Mouse (Mus musculus): ENCODE results near the gene Gm42742. TPM values are rescaled to one million over a fixed set of nuclear protein-coding genes. Genes with fewer than 3 reads are reported as not detected.

Gm42742 gene
- polyA plus RNA-seq, 1 experiment from 2014 or later, result 53.7 TPM

- H3K9me3 ChIP-seq (ENCODE audit: control insufficient read depth, low read length), result no peaks in the 10 kb centered on the region
- no peak overlapping the region for H3K9ac ChIP-seq (ENCODE audit: low read depth, low read length)
- H3K36me3 ChIP-seq (ENCODE audit: control insufficient read depth, insufficient read depth, low read length), result no peaks in the 10 kb centered on the region
- 84% methylated on average over 4 of the region's 4 CpGs for WGBS
- ATAC-seq (ENCODE audit: low FRiP score) (no peak), DNase-seq (ENCODE audit: low spot score) (no peak)
- H3K4me2 ChIP-seq (replicated peaks; ENCODE audit: low read depth, low read length), result no peak overlapping the region
- no peaks in the 10 kb centered on the region for H3K4me1 ChIP-seq (replicated peaks; ENCODE audit: control insufficient read depth, insufficient read depth, low read length)
- no peak overlapping the region for H3K4me3 ChIP-seq (ENCODE audit: low read depth, low read length)
- no peak overlapping the region for H3K27ac ChIP-seq (ENCODE audit: low read depth, low read length)
- no peaks in the 10 kb centered on the region for H3K27me3 ChIP-seq (ENCODE audit: control insufficient read depth, insufficient read depth, low read length)
Observed at GRCm38 (mm10) chr7:126996449-126996848, 24.4 kb downstream of the Gm42742 start.

GRCm38 (mm10) chr7:126988816-126989215, 32.1 kb downstream of the Gm42742 start:
- Histone ChIP-seq H3K27me3 (ENCODE audit: control insufficient read depth, insufficient read depth, low read length) (no peaks in the 10 kb centered on the region), H3K9ac (ENCODE audit: low read depth, low read length) (no peak overlapping the region), H3K4me1 (replicated peaks; ENCODE audit: control insufficient read depth, insufficient read depth, low read length) (no peaks in the 10 kb centered on the region), H3K4me2 (replicated peaks; ENCODE audit: low read depth, low read length) (no peak overlapping the region), H3K9me3 (ENCODE audit: control insufficient read depth, low read length) (no peaks in the 10 kb centered on the region), H3K36me3 (ENCODE audit: control insufficient read depth, insufficient read depth, low read length) (no peaks in the 10 kb centered on the region), H3K27ac (ENCODE audit: low read depth, low read length) (no peak overlapping the region), H3K4me3 (ENCODE audit: low read depth, low read length) (no peak overlapping the region)
- 75% methylated on average over 8 of the region's 8 CpGs for WGBS
- ATAC-seq (ENCODE audit: low FRiP score), result no peak
- no peak for DNase-seq (ENCODE audit: low spot score)

GRCm38 (mm10) chr7:126986319-126986718, 34.6 kb downstream of the Gm42742 start:
- Histone ChIP-seq H3K9me3 (ENCODE audit: control insufficient read depth, low read length) (no peaks in the 10 kb centered on the region), H3K9ac (ENCODE audit: low read depth, low read length) (no peak overlapping the region), H3K4me2 (replicated peaks; ENCODE audit: low read depth, low read length) (no peak overlapping the region), H3K27ac (ENCODE audit: low read depth, low read length) (no peak overlapping the region), H3K4me1 (replicated peaks; ENCODE audit: control insufficient read depth, insufficient read depth, low read length) (no peaks in the 10 kb centered on the region), H3K27me3 (ENCODE audit: control insufficient read depth, insufficient read depth, low read length) (no peaks in the 10 kb centered on the region), H3K4me3 (ENCODE audit: low read depth, low read length) (no peak overlapping the region), H3K36me3 (ENCODE audit: control insufficient read depth, insufficient read depth, low read length) (no peaks in the 10 kb centered on the region)
- no peak for ATAC-seq (ENCODE audit: low FRiP score)
- DNase-seq (ENCODE audit: low spot score), result no peak
- WGBS, result 49% methylated on average over 9 of the region's 9 CpGs

- no peak for DNase-seq (ENCODE audit: low spot score)
- Histone ChIP-seq H3K27me3 (ENCODE audit: control insufficient read depth, insufficient read depth, low read length) (no peaks in the 10 kb centered on the region), H3K9ac (ENCODE audit: low read depth, low read length) (no peak overlapping the region), H3K4me2 (replicated peaks; ENCODE audit: low read depth, low read length) (no peak overlapping the region), H3K4me3 (ENCODE audit: low read depth, low read length) (no peak overlapping the region), H3K27ac (ENCODE audit: low read depth, low read length) (no peak overlapping the region), H3K9me3 (ENCODE audit: control insufficient read depth, low read length) (no peaks in the 10 kb centered on the region), H3K36me3 (ENCODE audit: control insufficient read depth, insufficient read depth, low read length) (peaks cover 3% of the 10 kb centered on the region; the same call in 1 of the 2 replicates), H3K4me1 (replicated peaks; ENCODE audit: control insufficient read depth, insufficient read depth, low read length) (no peaks in the 10 kb centered on the region)
- 65% methylated on average over 10 of the region's 10 CpGs for WGBS
- no peak for ATAC-seq (ENCODE audit: low FRiP score)
Observed at GRCm38 (mm10) chr7:126984667-126985444, 36.0 kb downstream of the Gm42742 start.

GRCm38 (mm10) chr7:126983113-126983512, 37.8 kb downstream of the Gm42742 start:
- Histone ChIP-seq H3K4me1 (replicated peaks; ENCODE audit: control insufficient read depth, insufficient read depth, low read length) (no peaks in the 10 kb centered on the region), H3K9me3 (ENCODE audit: control insufficient read depth, low read length) (no peaks in the 10 kb centered on the region), H3K36me3 (ENCODE audit: control insufficient read depth, insufficient read depth, low read length) (peaks cover 4% of the 10 kb centered on the region; the same call in 1 of the 2 replicates), H3K9ac (ENCODE audit: low read depth, low read length) (no peak overlapping the region), H3K27me3 (ENCODE audit: control insufficient read depth, insufficient read depth, low read length) (no peaks in the 10 kb centered on the region), H3K4me3 (ENCODE audit: low read depth, low read length) (no peak overlapping the region), H3K4me2 (replicated peaks; ENCODE audit: low read depth, low read length) (no peak overlapping the region), H3K27ac (ENCODE audit: low read depth, low read length) (no peak overlapping the region)
- DNase-seq (ENCODE audit: low spot score) (no peak), ATAC-seq (ENCODE audit: low FRiP score) (no peak)
- WGBS, result 90% methylated on average over 7 of the region's 7 CpGs

GRCm38 (mm10) chr7:126982054-126982453, 38.8 kb downstream of the Gm42742 start:
- Histone ChIP-seq H3K27ac (ENCODE audit: low read depth, low read length) (no peak overlapping the region), H3K4me3 (ENCODE audit: low read depth, low read length) (no peak overlapping the region), H3K36me3 (ENCODE audit: control insufficient read depth, insufficient read depth, low read length) (peaks cover 4% of the 10 kb centered on the region; the same call in 1 of the 2 replicates), H3K4me2 (replicated peaks; ENCODE audit: low read depth, low read length) (no peak overlapping the region), H3K27me3 (ENCODE audit: control insufficient read depth, insufficient read depth, low read length) (no peaks in the 10 kb centered on the region), H3K4me1 (replicated peaks; ENCODE audit: control insufficient read depth, insufficient read depth, low read length) (no peaks in the 10 kb centered on the region), H3K9ac (ENCODE audit: low read depth, low read length) (no peak overlapping the region), H3K9me3 (ENCODE audit: control insufficient read depth, low read length) (no peaks in the 10 kb centered on the region)
- 95% methylated on average over 4 of the region's 4 CpGs for WGBS
- DNase-seq (ENCODE audit: low spot score) (no peak), ATAC-seq (ENCODE audit: low FRiP score) (no peak)

GRCm38 (mm10) chr7:126981601-126982000, 39.3 kb downstream of the Gm42742 start:
- H3K4me3 ChIP-seq (ENCODE audit: low read depth, low read length), result no peak overlapping the region
- 93% methylated on average over 2 of the region's 2 CpGs for WGBS
- no peak overlapping the region for H3K4me2 ChIP-seq (replicated peaks; ENCODE audit: low read depth, low read length)
- peaks cover 4% of the 10 kb centered on the region; the same call in 1 of the 2 replicates for H3K36me3 ChIP-seq (ENCODE audit: control insufficient read depth, insufficient read depth, low read length)
- H3K27me3 ChIP-seq (ENCODE audit: control insufficient read depth, insufficient read depth, low read length), result no peaks in the 10 kb centered on the region
- no peak overlapping the region for H3K27ac ChIP-seq (ENCODE audit: low read depth, low read length)
- no peak overlapping the region for H3K9ac ChIP-seq (ENCODE audit: low read depth, low read length)
- no peaks in the 10 kb centered on the region for H3K9me3 ChIP-seq (ENCODE audit: control insufficient read depth, low read length)
- DNase-seq (ENCODE audit: low spot score) (no peak), ATAC-seq (ENCODE audit: low FRiP score) (no peak)
- no peaks in the 10 kb centered on the region for H3K4me1 ChIP-seq (replicated peaks; ENCODE audit: control insufficient read depth, insufficient read depth, low read length)

GRCm38 (mm10) chr7:126978841-126979240, 42.1 kb downstream of the Gm42742 start:
- Histone ChIP-seq H3K27me3 (ENCODE audit: control insufficient read depth, insufficient read depth, low read length) (no peaks in the 10 kb centered on the region), H3K4me3 (ENCODE audit: low read depth, low read length) (no peak overlapping the region), H3K9me3 (ENCODE audit: control insufficient read depth, low read length) (no peaks in the 10 kb centered on the region), H3K9ac (ENCODE audit: low read depth, low read length) (no peak overlapping the region), H3K4me1 (replicated peaks; ENCODE audit: control insufficient read depth, insufficient read depth, low read length) (no peaks in the 10 kb centered on the region), H3K36me3 (ENCODE audit: control insufficient read depth, insufficient read depth, low read length) (peaks cover 4% of the 10 kb centered on the region; the same call in 1 of the 2 replicates), H3K4me2 (replicated peaks; ENCODE audit: low read depth, low read length) (no peak overlapping the region), H3K27ac (ENCODE audit: low read depth, low read length) (no peak overlapping the region)
- DNase-seq (ENCODE audit: low spot score), result no peak
- no peak for ATAC-seq (ENCODE audit: low FRiP score)
- 95% methylated on average over 6 of the region's 6 CpGs for WGBS

GRCm38 (mm10) chr7:126976878-126977459, 43.9 kb downstream of the Gm42742 start:
- Histone ChIP-seq H3K4me3 (ENCODE audit: low read depth, low read length) (peak overlapping the region; percentile 98), H3K9ac (ENCODE audit: low read depth, low read length) (peak overlapping the region; percentile 99), H3K9me3 (ENCODE audit: control insufficient read depth, low read length) (no peaks in the 10 kb centered on the region), H3K36me3 (ENCODE audit: control insufficient read depth, insufficient read depth, low read length) (peaks cover 4% of the 10 kb centered on the region; the same call in 1 of the 2 replicates), H3K27me3 (ENCODE audit: control insufficient read depth, insufficient read depth, low read length) (no peaks in the 10 kb centered on the region), H3K4me2 (replicated peaks; ENCODE audit: low read depth, low read length) (peak overlapping the region; percentile 58), H3K4me1 (replicated peaks; ENCODE audit: control insufficient read depth, insufficient read depth, low read length) (no peaks in the 10 kb centered on the region), H3K27ac (ENCODE audit: low read depth, low read length) (peak overlapping the region; percentile 88; the same call in 1 of the 2 replicates)
- WGBS, result 28% methylated on average over 14 of the region's 14 CpGs
- ATAC-seq (ENCODE audit: low FRiP score), result peak; percentile 6; the same call in 1 of the 2 replicates
- no peak for DNase-seq (ENCODE audit: low spot score)
